Mouse (Mus musculus): ENCODE results near the gene Lin7a. TPM values are rescaled to one million over a fixed set of nuclear protein-coding genes. Genes with fewer than 3 reads are reported as not detected.

The Lin7a gene
- total RNA-seq (2023): not detected

GRCm38 (mm10) chr10:107271321-107272130 lies at the start of gene Lin7a:
Gene Lin7a (plus strand): TSS chr10:107271686.

Other genes with a start within 250 kb of the Lin7a start
- gene Acss3, start 148.0 kb upstream of the Lin7a start, total RNA-seq (2023): not detected
- not detected for gene Myf5, start 214.4 kb downstream of the Lin7a start, total RNA-seq (2023)
- gene Myf6, start 223.1 kb downstream of the Lin7a start, total RNA-seq (2023): not detected

All from neutrophil, adult 83 days (primary cell).